Mouse (Mus musculus) midbrain, postnatal 0 days (tissue): ENCODE data around the gene Capn1. TPM values are rescaled to one million over a fixed set of nuclear protein-coding genes. Genes with fewer than 3 reads are reported as not detected.

Source experiments
- ATAC-seq: fragments of 200-750 bp; cut with Nextera tagmentation; 2 replicates; pipeline ENCODE4 v1.8.0; 2017; ENCODE audit warnings: moderate number of reproducible peaks, mild to moderate bottlenecking, moderate TSS enrichment, moderate library complexity; ENCODE audit not compliant: low FRiP score
- DNase-seq: peaks from one replicate; pipeline ENCODE4 v3.0.0-alpha.2; 2015; ENCODE audit warnings: low spot score
- H3K27ac ChIP-seq: fragments of 300-500 bp; sonication (generic); 2 replicates; pipeline ENCODE4 v1.5.1; 2014; ENCODE audit warnings: low read depth, mild to moderate bottlenecking, low read length, mixed read lengths
- H3K27me3 ChIP-seq: fragments of 300-500 bp; sonication (generic); 2 replicates; pipeline ENCODE4 v1.6.1; 2014; ENCODE audit warnings: low read length, control low read depth, mixed read lengths; ENCODE audit not compliant: insufficient read depth
- H3K36me3 ChIP-seq: fragments of 300-500 bp; sonication (generic); 2 replicates; pipeline ENCODE4 v1.6.1; 2014; ENCODE audit warnings: low read length, control low read depth, mixed read lengths; ENCODE audit not compliant: insufficient read depth
- H3K4me1 ChIP-seq: fragments of 300-500 bp; sonication (generic); 2 replicates; pipeline ENCODE4 v1.6.1; 2014; ENCODE audit warnings: mild to moderate bottlenecking, control low read depth, antibody characterized with exemption, low read length, mixed read lengths; ENCODE audit not compliant: insufficient read depth
- H3K4me2 ChIP-seq: fragments of 300-500 bp; sonication (generic); 2 replicates; pipeline ENCODE4 v1.6.1; 2014; ENCODE audit warnings: low read depth, mild to moderate bottlenecking, low read length, mixed read lengths; ENCODE audit not compliant: poor library complexity, severe bottlenecking
- H3K4me3 ChIP-seq: fragments of 300-500 bp; sonication (generic); 2 replicates; pipeline ENCODE4 v1.5.1; 2014; ENCODE audit warnings: low read depth, mild to moderate bottlenecking, low read length, moderate library complexity
- H3K9ac ChIP-seq: fragments of 300-500 bp; sonication (generic); replicated peaks from 2 replicates; pipeline ENCODE4 v1.6.1; 2014; ENCODE audit warnings: mild to moderate bottlenecking, low read length, moderate library complexity, mixed read lengths; ENCODE audit not compliant: poor library complexity, severe bottlenecking
- H3K9me3 ChIP-seq: fragments of 300-500 bp; sonication (generic); 2 replicates; pipeline ENCODE4 v1.6.1; 2016; ENCODE audit warnings: low read length, control low read depth
- CTCF ChIP-seq: IDR thresholded peaks from 2 replicates; pipeline ENCODE4 v1.5.1; 2016; ENCODE audit warnings: antibody characterized with exemption, mild to moderate bottlenecking
- WGBS: fragments of 180-500 bp; shearing (Covaris S2); extraction: QIAGEN DNeasy Blood & Tissue Kit; methylation state at CpG from one replicate; pipeline ENCODE4 v1.1.7; 2014; 5-methylcytosine and 5-hydroxymethylcytosine counted together
- polyA plus RNA-seq: library from polyadenylated mRNA; unstranded; fragments of >200 nt; fragmentation: Nextera tagmentation; extraction: Ambion mirVana; gene quantifications from 2 replicates; pipeline ENCODE4 v1.2.1, GENCODE M21; 2015
- total RNA-seq: library from RNA; depleted of rRNA; stranded (reverse); fragments of >200 nt; gene quantifications from 2 replicates; pipeline ENCODE4 v1.2.3, GENCODE M21; 2014

Gene Capn1
- total and polyA plus RNA-seq, 2 experiments from 2014 or later, result 3.9 to 7.9 TPM

DNA sequence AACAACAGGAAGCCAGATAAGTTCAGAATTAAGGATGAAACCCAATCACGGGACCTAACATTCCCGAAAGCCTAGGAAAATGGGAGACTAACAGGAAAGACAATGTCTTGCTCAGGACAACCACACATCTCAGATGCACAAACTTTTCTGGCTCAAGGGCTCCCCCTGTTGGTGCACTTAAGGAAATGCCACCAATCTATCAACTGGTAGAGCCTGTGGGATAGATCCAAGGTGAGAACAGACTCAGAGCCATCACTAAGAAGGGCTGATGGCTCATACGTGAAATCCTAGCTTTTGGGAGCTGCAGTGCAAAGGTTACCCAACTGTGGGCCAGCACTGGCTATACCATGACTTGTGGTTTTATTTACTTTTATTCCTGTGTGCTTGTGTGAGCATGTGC lies 59.0 kb downstream of the Capn1 start:
- Histone ChIP-seq H3K27me3 (no peaks in the 10 kb centered on the region), H3K4me2 (no peak overlapping the region), H3K27ac (no peak overlapping the region), H3K9me3 (no peaks in the 10 kb centered on the region), H3K36me3 (peaks cover 14% of the 10 kb centered on the region; the same call in 1 of the 2 replicates), H3K9ac (no peak overlapping the region), H3K4me3 (no peak overlapping the region), H3K4me1 (no peaks in the 10 kb centered on the region)
- 24% methylated on average over 3 of the region's 3 CpGs for WGBS
- peak; percentile 80 for DNase-seq
- TF ChIP-seq CTCF, result peak; percentile 85
- ATAC-seq, result no peak

DNA sequence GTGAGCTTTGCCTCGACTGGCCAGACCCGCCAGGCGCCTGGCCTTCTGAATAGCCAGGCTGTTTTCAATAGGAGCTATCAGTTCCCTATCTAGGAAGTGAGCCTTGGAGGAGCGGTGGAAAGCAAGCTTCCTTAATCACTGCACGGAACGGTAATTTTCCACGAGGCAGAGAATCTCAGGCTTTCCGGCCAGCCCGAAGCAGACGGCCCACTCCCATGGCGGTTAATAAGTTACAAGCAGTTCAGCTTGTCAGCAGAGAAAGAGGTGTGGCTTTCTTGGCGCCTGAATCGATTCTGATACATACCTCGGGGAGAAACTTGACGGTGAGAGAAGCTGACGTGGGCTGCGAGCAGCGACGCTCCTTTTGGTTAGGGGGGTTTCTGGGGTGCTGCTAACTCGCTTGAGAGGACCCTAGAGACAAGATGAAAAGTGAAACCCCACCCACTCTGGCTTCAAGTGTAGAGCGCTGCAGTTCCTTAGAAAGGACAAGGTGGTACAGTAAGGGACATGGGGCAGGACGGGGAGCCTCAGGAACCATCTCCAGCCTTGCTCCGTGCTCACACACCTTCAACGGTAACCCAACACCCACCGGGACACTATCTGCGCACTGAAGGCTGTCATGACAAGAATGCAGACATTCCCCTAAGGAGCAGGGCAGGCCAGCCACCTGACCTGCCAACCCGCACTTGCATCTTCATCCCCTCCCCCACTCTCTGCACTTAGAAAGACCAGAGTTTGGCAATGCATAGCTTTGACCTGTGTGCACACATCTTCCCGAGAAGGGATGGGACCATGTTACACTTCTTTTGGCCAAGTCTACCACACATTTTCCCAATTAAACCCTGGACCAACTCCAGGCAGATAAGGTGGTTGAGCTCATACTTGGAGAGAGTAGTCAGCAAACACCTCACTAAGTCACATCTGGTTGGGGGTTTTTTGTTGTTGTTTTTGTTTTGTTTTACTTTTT lies 59.7 kb downstream of the Capn1 start:
- H3K4me2 ChIP-seq, result no peak overlapping the region
- ATAC-seq, result no peak
- H3K36me3 ChIP-seq, result peaks cover 17% of the 10 kb centered on the region; the same call in 1 of the 2 replicates
- no peak overlapping the region for H3K9ac ChIP-seq
- 93% methylated on average over 28 of the region's 28 CpGs for WGBS
- no peaks in the 10 kb centered on the region for H3K4me1 ChIP-seq
- H3K27me3 ChIP-seq, result no peaks in the 10 kb centered on the region
- H3K27ac ChIP-seq, result no peak overlapping the region
- no peak for DNase-seq
- no peaks in the 10 kb centered on the region for H3K9me3 ChIP-seq
- no peak overlapping the region for H3K4me3 ChIP-seq
- TF ChIP-seq CTCF, result no peak

DNA sequence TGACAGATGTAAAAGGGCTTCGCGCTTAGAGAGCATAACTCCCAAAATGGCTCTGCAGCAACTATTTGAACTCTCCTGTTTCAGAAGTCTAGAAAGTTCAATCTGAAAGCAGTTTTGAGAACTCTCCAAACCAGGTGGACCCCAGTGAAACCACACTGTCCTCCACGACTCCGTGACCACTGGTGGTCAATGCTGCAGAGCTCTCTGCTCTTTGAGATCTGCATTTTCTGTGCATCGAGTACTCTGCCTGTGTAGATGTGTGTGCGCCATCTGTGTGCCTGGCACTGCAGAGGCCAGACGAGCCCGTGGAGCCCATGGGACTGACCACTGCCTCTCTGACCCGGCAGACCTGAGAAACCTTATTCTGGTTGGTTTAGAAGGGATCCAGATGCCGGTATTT lies 60.8 kb downstream of the Capn1 start:
- Histone ChIP-seq H3K27me3 (no peaks in the 10 kb centered on the region), H3K9ac (no peak overlapping the region), H3K36me3 (peaks cover 28% of the 10 kb centered on the region), H3K4me3 (no peak overlapping the region), H3K4me2 (no peak overlapping the region), H3K27ac (no peak overlapping the region), H3K9me3 (no peaks in the 10 kb centered on the region), H3K4me1 (no peaks in the 10 kb centered on the region)
- 94% methylated on average over 10 of the region's 10 CpGs for WGBS
- no peak for ATAC-seq
- no peak for DNase-seq
- TF ChIP-seq CTCF, result no peak

DNA sequence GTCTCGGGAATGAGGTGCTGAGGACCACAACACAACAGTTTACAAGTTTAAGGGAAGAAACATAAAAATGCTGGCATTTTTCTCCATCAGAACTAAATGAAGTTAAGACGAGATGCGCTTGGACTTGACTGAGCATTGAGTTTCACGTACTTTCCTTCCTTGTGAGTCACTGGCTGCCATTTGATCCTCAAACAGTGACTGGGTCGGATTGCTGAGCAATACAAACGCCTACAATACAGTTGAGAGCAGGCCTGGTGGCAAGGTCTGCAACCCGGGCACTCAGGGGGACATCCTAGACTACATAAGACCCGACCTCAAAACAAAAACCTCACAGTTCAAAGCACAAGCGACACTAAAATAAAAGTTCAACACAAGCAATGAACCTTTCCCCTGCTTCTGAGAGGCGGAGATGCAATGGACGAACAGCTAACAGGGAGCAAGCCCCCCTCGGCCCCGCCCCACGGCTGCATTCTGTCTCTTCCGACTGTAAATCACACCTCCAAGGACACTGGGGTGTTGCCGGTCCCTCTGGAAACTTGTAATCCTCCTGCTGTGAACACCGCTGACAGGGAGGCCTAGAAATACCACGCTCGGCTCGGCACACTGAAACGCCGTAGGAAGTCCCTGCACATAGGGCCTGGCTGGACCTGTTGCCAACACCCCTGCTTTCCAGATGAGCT lies 61.5 kb downstream of the Capn1 start:
- no peak for ATAC-seq
- peaks cover 30% of the 10 kb centered on the region for H3K36me3 ChIP-seq

DNA sequence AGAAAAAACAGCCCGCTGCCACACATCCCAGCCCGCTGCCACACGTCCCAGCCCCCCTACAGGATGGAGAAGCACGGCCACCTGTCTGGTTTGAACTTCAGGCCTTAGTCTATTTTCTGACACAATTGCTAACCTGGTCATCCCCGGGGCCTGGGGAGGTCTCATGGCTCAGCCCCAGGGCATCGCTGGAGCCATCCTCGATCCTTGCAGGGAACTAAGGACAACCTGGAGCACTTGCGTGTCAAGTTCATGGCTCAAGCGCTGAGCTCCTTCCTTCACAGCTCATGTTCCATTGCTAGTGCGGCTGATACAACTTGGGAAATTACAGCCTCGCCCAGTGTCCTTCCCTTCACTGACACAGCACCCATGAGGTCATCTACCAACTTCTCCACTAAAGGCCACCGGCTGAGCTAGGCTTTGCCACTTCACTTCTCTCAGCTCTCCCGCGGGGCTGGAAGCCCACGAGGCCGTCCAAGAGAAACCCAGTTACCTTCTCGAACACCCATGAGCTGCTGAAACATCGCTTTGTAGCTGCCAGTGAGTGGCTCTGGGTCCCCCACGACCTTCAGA lies 62.4 kb downstream of the Capn1 start:
- 92% methylated on average over 19 of the region's 19 CpGs for WGBS
- Histone ChIP-seq H3K27me3 (no peaks in the 10 kb centered on the region), H3K36me3 (peaks cover 29% of the 10 kb centered on the region), H3K9ac (no peak overlapping the region), H3K9me3 (no peaks in the 10 kb centered on the region), H3K27ac (no peak overlapping the region), H3K4me3 (no peak overlapping the region), H3K4me1 (no peaks in the 10 kb centered on the region), H3K4me2 (no peak overlapping the region)
- DNase-seq (no peak), ATAC-seq (no peak)
- TF ChIP-seq CTCF, result no peak

More for the DNA sequence above, 61.5 kb downstream of the Capn1 start:
- Histone ChIP-seq H3K27ac (no peak overlapping the region), H3K9me3 (no peaks in the 10 kb centered on the region), H3K27me3 (no peaks in the 10 kb centered on the region), H3K4me1 (no peaks in the 10 kb centered on the region), H3K4me3 (no peak overlapping the region), H3K4me2 (no peak overlapping the region), H3K9ac (no peak overlapping the region)
- no peak for TF ChIP-seq CTCF
- no peak for DNase-seq
- 92% methylated on average over 22 of the region's 22 CpGs for WGBS
